Mouse (Mus musculus) mouse trophoblast stem cell (cell line): ENCODE measurements at regions not wholly inside any gene's neighbourhood (a gene's known extent, or its start where the extent isn't known, plus 50 kb on each side); places are given as distances from the start of the nearest gene placed in this dataset.
"Not testable (repeated sequence)": the region's sequence is repeated elsewhere in the genome, so short reads cannot be mapped to it uniquely, and the experiment has no call there.

ENCODE experiments used
- in situ Hi-C, 2 experiments: fragments of 300-500 bp; cut with MseI, MboI; formaldehyde crosslinking; loops; 2 replicates in 1 of 2; 3 replicates in 1 of 2; pipeline ENCODE4 v1.15.1; 2025

DNA sequence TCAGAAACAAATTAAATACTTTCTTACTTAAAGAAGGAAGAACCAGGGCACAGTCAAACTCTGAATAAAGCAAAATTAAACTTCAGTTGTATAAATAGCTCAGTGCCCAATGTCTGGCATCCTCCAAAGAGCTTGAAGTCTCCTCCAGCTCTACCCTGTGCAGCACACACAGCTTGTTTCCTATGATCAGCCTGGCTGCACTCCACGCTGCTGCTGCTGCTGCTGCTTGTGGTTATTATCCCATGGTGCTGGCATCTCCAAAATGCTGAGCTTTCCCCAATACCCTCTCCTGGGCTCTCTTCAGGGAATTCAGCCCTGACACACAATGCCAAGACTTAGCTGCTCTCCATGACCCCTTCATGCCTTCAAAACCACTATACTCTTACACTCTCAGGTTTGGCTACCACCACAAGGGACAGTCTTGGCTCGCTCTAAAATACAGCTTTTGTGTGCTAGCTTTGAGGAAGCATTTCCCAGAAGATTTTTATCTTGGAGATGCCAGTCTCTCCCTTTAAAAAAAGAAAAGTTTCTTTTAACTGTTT is 121.0 kb downstream of the Rab10 start:
- in situ Hi-C loops = not testable (repeated sequence)

DNA sequence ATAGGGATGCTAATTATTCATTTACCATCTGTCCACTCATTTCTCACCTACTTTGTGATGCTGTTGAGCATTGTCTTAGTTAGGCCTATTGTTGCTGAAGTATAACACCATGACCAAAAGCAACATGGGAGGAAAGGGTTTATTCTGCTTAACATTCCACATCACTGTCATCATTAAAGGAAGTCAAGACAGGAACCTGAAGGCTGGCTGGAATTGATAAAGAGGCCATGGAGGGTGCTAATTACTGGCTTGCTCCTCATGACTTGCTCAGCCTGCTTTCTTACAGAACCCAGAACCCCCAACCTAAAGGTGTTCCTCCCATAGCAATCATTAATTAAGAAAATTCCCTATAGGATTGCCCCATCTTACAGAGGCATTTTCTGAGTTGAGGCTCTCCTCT is 121.6 kb downstream of the Rab10 start:
- in situ Hi-C loops = no loop called here

DNA sequence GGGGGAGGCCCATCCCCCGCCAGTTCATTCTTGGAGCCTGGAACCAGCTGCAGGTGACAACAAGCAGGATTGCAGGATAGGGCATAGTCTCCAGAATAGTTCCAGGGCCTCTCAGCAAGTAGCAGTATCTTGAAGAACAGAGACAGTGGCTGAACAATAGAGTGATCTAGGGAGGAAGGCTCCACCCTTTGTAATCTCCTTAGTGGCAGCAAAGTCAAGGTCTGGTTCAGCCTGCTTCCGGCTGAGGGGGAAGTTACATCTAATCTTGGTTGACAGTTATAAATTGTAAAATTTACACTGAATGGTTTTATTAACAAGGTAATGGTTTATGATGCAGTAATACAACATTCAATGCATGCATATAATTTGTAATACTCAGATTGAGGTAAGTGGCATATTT is 136.4 kb downstream of the Rab10 start:
- in situ Hi-C loops = no loop called here

DNA sequence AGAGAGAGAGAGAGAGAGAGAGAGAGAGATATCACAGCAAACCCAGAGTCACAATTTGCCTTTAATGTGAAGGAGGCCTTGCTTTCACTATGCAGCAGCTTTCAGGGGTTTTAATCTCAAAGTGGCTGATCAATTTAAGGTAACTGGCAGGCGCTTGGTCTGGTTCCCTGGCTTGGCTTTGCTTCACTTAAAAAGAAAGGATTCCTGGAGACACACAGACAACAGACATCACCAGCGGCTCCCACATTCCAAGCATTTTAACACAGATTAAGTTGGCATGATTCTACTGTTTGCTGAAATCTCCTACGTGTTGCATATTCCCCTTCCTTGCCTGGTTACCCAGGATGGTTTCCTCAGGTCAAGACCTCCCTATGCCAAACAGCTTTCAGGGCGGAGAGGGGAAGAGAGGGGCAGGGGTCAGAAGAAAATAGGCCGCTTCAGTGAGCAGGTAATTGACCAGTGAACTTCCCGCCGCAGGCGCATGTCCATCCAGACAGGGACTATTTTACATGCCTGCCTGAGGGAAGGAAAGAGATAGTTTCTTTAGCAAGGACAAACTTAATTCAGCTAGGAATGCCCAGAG is 140.0 kb downstream of the Rab10 start:
- in situ Hi-C loops = not testable (repeated sequence)

DNA sequence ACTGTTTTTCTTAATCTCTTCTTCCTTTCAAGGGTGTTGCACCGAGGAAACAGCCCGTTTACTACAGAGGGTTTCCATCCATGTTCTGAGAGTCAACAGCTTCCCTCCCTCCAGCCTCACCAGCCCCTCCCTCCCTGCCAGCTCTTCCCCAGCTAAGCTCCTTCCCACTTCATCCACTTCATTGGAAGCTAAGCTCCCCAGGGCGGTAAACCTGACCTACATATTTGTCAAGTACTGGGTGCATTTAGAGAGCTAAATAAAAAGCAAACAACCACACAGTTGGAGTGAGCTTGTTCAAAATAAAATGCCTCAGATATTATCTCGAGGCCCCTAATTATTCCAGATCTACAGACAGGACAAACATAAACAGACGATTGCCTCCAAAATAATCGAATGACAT is 148.1 kb downstream of the Rab10 start:
- in situ Hi-C loops = not testable (repeated sequence)

DNA sequence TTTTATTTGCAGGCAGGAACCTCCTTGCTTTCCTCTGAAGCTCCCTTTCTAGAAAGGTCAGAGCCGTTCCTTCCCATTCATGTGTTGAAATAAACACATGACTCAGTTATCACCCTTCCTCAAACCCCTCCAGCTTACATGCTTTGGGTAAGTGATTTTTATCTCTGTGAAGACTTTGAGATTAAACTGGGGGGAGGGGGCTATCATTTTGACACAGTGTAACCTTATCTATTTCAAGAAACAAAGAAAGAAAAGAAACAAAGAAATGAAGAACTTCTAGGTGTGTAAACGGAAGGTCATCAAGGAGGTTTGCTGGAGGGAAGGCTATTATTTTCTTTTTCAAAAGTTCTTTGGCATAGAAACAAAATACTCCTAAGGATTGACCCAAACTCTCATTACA is 151.0 kb downstream of the Rab10 start:
- in situ Hi-C loops = not testable (repeated sequence)

DNA sequence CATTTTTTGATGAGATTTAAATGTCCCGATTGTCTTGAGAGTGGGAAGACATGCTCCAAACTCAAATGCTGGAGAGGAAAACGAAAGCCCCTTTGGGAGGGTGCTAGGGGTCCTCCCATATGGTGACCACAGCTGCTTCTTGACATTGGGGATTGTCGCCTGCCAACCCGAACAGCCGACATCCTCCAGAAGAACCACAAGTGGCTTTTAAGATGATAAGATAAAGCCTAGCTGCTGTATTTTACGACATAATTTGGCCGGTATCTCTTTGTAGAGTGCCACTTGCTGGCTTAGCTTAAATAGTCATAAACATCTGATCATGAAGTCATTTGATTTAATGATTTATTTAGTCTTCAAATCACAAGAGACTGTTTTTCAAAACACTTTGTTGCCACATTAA is 156.1 kb downstream of the Rab10 start:
- in situ Hi-C loops = not testable (repeated sequence)

DNA sequence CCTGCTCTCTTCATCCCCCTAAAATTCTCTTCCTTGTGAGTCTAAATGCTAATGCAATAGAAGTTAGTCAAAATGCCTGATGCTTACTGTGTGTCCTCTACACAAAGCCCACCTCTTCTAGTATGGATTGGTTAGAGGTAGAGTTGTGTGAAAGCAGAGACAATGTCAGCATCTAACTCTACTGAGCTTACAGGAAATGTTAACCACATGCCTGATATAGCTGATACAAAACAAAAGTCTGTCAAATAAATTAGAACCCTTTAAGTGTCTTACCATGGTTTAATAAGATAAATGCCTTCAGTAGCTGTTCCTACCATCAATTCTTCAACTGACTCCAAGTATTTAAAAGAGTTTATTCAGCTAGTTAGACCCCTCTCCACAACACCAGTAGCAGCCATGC is 177.2 kb downstream of the Rab10 start:
- in situ Hi-C loops = not testable (repeated sequence)

DNA sequence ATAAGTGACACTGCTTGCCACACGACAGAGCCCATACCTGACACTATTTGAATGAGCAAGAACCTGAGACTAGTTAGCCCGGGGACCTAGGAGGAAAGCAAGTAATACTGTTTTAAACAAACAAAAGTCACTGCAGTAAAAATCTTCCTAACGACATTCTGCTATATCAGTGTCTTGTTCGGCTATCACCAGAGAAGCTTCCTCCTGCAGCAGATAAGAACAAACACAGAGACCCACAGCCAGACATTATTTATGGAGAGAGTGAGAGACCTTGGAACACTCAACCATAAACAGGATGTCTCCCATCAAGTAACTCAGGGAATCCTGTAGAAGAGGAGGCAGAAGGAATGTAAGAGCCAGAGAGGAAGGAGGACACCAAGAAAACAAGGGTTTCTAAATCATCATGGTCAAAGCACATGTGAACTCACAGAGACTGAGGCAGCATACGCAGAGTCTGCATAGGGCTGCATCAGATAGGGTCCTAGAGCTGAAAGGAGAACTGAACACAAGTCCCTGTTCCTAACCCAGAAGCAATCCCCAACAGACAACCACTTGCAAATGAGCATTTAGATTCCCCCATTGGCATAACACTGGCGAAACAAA is 178.5 kb downstream of the Rab10 start:
- in situ Hi-C loops = not testable (repeated sequence)

DNA sequence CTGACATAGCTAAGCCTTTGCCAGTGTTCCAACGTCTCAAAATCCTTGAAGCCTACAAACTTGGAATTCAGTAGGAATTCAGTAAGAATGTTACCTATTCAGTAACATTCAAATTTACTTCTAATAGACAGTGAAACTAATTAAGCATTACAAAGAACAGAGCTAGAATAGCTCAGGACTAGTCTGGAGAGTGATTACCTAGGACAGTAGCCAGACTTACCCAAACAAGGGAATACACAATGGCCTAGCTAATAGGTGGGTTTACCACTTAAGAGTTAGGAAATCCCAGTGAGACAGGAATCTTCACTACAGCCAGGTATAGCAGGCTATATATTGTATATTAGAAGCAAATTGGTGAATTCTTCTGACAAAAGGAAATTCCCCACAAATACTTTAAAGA is 182.4 kb downstream of the Rab10 start:
- in situ Hi-C loops = not testable (repeated sequence)

DNA sequence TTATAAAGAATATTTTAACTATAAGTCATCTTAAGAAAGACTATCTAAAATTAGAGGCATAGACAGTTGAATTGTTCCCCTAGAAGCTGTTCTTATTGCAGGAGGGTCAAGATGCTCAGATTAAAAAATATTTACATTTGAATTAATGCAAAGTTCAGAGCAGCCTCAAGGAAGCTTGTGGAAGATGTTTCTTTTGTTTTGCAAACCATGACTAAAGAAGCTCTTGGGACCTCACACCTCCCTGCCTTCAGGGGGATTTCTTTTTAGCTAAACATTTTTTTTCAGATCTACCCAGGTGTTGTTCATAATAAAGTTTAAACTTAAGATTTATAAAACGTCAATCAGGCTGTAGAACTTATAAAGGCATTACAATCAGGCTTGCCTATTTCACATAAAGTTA is 185.7 kb downstream of the Rab10 start:
- in situ Hi-C loops = no loop called here

DNA sequence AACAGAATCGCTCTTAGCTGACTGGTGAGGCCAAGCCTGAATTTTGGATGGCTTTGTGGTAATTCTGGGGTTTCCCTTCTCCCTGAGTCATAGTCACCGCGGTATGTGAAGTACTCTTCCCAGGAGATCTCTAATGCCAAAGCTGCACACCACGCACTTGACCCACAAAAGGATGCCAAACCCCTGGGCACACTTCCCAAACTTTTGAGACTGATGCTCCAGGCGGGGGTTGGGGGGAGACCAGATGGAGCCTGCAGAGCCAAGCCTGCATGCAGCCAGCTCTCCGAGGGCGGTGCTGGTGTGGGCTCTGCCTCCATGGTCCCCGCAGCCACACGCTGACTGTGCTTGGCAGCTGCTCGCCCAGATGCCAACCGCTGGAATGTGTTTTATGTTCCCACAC is 199.2 kb downstream of the Rab10 start:
- in situ Hi-C loops = not testable (repeated sequence)

DNA sequence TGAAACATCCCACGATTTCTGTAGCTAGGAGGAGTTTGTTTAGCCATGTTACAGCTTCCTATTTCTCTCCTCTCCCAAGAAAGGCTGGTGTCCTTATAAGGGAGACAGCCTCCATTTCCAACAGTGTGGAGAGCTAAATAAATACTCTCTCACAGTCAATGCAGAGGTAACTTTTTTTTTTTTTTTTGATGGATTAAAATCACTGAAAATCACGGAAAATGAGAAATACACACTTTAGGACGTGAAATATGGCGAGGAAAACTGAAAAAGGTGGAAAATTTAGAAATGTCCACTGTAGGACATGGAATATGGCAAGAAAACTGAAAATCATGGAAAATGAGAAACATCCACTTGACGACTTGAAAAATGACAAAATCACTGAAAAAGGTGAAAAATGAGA is 200.1 kb downstream of the Rab10 start:
- in situ Hi-C loops = loop anchor here in 1 of 2 experiments (10.0 kb wide), 1 partner anchor 105 kb away; no protein-coding TSS in a partner anchor

DNA sequence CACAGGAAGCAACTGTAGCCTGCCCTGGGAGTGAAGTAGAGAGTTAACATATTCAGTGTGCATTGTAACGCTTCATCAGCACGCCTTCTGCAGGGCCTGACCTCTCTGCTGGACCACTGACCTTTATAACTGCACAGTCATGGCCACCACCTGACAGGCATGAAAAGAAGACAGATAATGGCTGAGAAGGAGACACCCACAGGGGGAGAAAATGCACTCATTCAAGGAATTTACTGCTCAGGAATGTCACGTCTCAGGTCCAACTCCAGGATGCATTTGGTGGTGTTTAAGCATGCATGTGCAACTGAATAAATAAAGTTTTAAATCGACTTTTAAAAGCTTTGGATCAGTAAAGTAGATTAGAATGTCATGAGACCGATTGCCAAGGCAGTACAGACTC is 207.8 kb downstream of the Rab10 start:
- in situ Hi-C loops = loop anchor here in 1 of 2 experiments (10.0 kb wide), 1 partner anchor 113 kb away; no protein-coding TSS in a partner anchor

DNA sequence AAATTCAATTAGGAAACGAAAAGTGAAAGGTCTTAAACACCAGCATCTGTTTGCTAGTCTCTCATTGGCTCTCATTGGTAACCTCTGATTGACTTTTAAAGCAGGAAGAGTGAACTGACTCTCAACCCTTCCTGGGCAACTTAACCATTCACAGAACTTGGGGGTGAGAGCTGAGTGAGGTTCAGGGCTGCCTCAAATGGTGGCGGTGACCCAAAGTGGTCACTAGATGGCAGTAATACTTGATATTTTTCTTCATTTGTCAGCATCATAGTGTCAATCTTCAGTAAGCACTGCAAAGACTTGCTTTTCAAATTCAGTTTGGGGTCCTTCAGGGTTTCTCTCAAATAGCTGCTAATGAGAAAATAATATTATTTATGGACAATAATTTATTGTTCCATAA is 211.6 kb downstream of the Rab10 start:
- in situ Hi-C loops = not testable (repeated sequence)

DNA sequence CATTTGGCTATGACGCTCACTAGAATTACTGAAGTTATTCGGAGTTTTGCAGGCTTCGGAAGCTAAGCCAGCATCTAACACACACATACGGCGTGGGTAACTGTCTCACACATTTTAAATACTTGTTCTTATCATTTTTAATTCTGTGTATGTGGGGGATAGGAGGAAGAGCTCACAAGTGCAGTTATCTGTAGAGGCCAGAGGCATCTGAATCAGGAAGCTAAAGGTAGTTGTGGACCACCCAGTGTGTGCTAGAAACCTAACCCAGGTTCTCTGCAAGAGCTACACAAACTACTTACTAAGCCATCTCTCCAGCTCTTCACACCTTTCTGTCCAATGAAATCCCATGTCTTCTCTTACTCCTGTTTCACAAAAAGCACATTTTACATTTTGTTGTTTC is 215.3 kb downstream of the Rab10 start:
- in situ Hi-C loops = no loop called here

DNA sequence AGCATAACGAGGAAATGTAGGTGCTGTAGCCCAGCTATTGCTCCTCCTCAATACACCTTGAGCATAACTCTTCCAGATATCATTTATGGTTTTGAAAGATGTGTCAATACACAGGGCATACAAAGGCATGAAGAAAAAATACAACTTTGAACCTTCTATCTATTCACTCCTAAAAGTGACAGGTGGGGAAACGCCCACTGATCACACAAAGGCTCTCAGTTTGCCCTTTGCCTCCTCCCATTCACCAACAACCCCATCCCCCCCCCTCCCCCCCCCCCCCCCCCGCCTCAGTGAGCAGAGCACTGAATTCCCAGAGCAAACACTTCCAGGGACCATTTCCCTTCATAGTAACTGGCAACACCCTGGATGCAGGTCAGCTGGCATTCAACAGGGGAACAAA is 216.8 kb downstream of the Rab10 start:
- in situ Hi-C loops = not testable (repeated sequence)

DNA sequence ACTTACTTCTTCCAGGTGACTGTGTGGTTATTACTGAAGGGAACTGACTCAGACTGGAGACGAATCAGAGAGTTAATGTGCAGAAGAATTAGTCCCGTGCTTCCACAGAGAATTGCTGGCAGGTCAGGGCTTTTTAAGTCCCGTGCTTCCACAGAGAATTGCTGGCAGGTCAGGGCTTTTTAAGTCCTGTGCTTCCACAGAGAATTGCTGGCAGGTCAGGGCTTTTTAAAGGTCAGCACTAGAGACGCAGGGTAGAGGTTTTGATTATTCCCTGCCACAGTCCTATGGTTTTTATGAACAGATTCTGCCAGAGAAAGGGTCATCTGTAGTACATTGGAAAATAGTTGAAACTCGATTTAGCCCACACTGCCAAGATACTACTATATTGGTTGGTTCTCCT is 260.2 kb downstream of the Rab10 start:
- in situ Hi-C loops = not testable (repeated sequence)

DNA sequence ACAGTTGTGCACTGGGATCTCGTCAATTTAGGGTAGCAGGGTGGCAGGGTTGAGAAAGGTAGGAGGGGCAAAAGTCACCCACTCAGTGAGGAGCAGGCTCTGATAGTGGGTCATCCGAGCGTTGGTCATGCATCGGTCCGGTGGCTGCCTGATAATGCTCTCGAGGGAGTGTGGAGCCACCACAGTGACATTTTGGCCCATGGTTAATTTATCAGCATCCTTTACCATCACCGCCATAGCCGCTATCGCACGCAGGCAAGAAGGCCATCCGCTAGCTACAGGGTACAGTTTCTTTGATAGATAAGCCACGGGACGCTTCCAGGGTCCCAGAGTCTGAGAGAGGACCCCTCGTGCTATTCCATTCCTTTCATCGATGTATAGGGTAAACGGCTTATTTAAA is 291.3 kb downstream of the Rab10 start:
- in situ Hi-C loops = not testable (repeated sequence)

DNA sequence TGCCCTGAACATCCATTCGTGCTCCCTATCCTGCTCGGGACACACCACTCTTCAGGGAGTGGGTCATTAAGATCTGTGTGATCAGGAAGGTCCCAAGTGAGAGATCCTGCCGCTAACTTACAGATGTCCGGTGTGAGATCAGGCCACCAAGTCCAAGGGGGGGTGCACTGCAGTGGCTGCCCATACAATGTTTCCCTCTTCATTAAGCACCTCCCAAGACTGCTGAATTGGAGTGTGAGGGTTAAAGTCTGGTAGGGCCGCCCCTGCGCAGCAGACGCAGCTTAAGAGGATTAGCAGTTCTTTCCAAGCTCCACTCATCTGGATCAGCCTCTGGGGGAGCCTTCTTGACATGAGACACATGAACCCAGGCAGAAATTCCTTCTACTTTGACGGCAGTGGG is 293.0 kb downstream of the Rab10 start:
- in situ Hi-C loops = not testable (repeated sequence)
